Comparison of ENCODE assay signal across 23 mouse cellular contexts in genomic region chr1:153318741-153319140, GRCm38 (mm10). TPM values are rescaled to one million over a fixed set of nuclear protein-coding genes. Genes with fewer than 3 reads are reported as not detected.
DNase-seq lines count a peak whose midpoint lies in the region; ATAC-seq and TF ChIP-seq lines count a peak whose summit lies in the region.
"Had no signal": no experiment of that assay in that cellular context is flagged by ENCODE, and none has a peak within 500 bp of the region (broad histone marks: within the 10 kb centered on the region; RNA-seq: fewer than 3 reads in every experiment).

No protein-coding gene starts in this region.

- peaks cover 12% of the 10 kb centered on the region for H3K79me2 ChIP-seq in heart, adult 2 months (replicated peaks; ENCODE audit: control insufficient read depth, insufficient read depth, low read length)

- DNase-seq in heart, adult 2 months = peak in 1 of 2 experiments; percentile 0
- no peak for DNase-seq in heart, adult 18-20 months
- peak; percentile 20 for DNase-seq in liver, embryonic 11.5 days (ENCODE audit: low spot score)
- no peak for DNase-seq in liver
- peak; percentile 18 for DNase-seq in induced T-regulatory cell, adult 2 months (ENCODE audit: low read depth)
- DNase-seq in adrenal gland, postnatal 36 days = no peak
- DNase-seq: adrenal gland, adult 2 months; adrenal gland, postnatal 14 days; cerebellum, adult 18-20 months; cerebellum, adult 9-10 months; cerebellum, postnatal 14 days; gastrocnemius, postnatal 36 days; heart, postnatal 10 days; heart, postnatal 4 days had no signal

- H3K9ac ChIP-seq in heart, adult 2 months (ENCODE audit: low read depth, low read length) = no peak overlapping the region
- H3K9ac ChIP-seq in liver, embryonic 11.5 days (ENCODE audit: low read depth, low read length) = no peak overlapping the region
- H3K9ac ChIP-seq: forebrain, embryonic 13.5 days; heart, embryonic 15.5 days; hindbrain, embryonic 14.5 days had no signal

- H3K27ac ChIP-seq in heart, adult 2 months = peak overlapping the region; percentile 59
- H3K27ac ChIP-seq in liver, embryonic 11.5 days (ENCODE audit: low read depth, low read length) = no peak overlapping the region
- H3K27ac ChIP-seq: forebrain, embryonic 10.5 days; forebrain, embryonic 13.5 days; hindbrain, embryonic 14.5 days; hindbrain, postnatal 0 days had no signal

- H3K4me3 ChIP-seq in heart, adult 2 months = no peak overlapping the region
- H3K4me3 ChIP-seq in liver, embryonic 11.5 days (ENCODE audit: low read depth, low read length) = no peak overlapping the region
- H3K4me3 ChIP-seq: forebrain, embryonic 10.5 days; forebrain, embryonic 13.5 days; heart, embryonic 10.5 days; heart, embryonic 15.5 days had no signal

- intact Hi-C loops in heart, adult 2 months (cut with DNase I) = loop anchor here (5.0 kb wide), 2 partner anchors 51 to 191 kb away; no protein-coding TSS in a partner anchor

- no peaks in the 10 kb centered on the region for H3K27me3 ChIP-seq in heart, adult 2 months (ENCODE audit: control insufficient read depth, insufficient read depth, low read length)
- no peaks in the 10 kb centered on the region for H3K27me3 ChIP-seq in liver, embryonic 11.5 days (replicated peaks; ENCODE audit: control insufficient read depth, insufficient read depth, low read length)
- H3K27me3 ChIP-seq: forebrain, embryonic 13.5 days; heart, embryonic 15.5 days had no signal

- no peaks in the 10 kb centered on the region for H3K9me3 ChIP-seq in liver, embryonic 11.5 days (ENCODE audit: control insufficient read depth, low read length)
- H3K9me3 ChIP-seq: forebrain, embryonic 10.5 days; forebrain, embryonic 13.5 days; heart, embryonic 10.5 days; heart, embryonic 15.5 days had no signal

- H3K36me3 ChIP-seq in heart, adult 2 months (ENCODE audit: control insufficient read depth, insufficient read depth, low read length) = peaks cover 22% of the 10 kb centered on the region
- no peaks in the 10 kb centered on the region for H3K36me3 ChIP-seq in liver, embryonic 11.5 days (ENCODE audit: control insufficient read depth, insufficient read depth, low read length)
- H3K36me3 ChIP-seq: heart, embryonic 15.5 days had no signal

- no peak for TF ChIP-seq CTCF in heart, adult 2 months (IDR thresholded peaks at IDR 0.05)

- no peak for TF ChIP-seq POLR2A in heart, adult 2 months (IDR thresholded peaks at IDR 0.05; ENCODE audit: insufficient read depth, low read depth, low read length)

- no peak for ATAC-seq in liver, embryonic 11.5 days (replicated peaks; ENCODE audit: low FRiP score)
- ATAC-seq: CD4-positive, CD25-positive, alpha-beta regulatory T cell, adult 4 months; forebrain, embryonic 13.5 days; forebrain, embryonic 16.5 days; hindbrain, postnatal 0 days; intestine, postnatal 0 days had no signal

- H3K4me1 ChIP-seq in heart, adult 2 months (ENCODE audit: control insufficient read depth, insufficient read depth, low read length) = peaks cover 28% of the 10 kb centered on the region
- H3K4me1 ChIP-seq in liver, embryonic 11.5 days (replicated peaks; ENCODE audit: control insufficient read depth, insufficient read depth, low read length) = peaks cover 22% of the 10 kb centered on the region

- H3K4me2 ChIP-seq in liver, embryonic 11.5 days = no peak overlapping the region
- H3K4me2 ChIP-seq: forebrain, embryonic 13.5 days; hindbrain, embryonic 14.5 days had no signal

- 98% methylated on average over 1 of the region's 1 CpGs for WGBS in heart, adult 2 months
- WGBS in liver, embryonic 11.5 days = 81% methylated on average over 1 of the region's 1 CpGs

- TF ChIP-seq EP300 in heart, adult 2 months (IDR thresholded peaks at IDR 0.05; ENCODE audit: insufficient read depth, low read depth, low read length) = no peak

RNA-seq across cellular contexts. Expression of gene Lamc1, which starts 13.8 kb away (rescaled TPM):
- 100 to 1,000 TPM; 111 to 116 TPM for total RNA-seq in heart, adult 2 months (2021)
- 103 and 138 TPM in 2 replicates for polyA plus RNA-seq in heart, adult 2 months (2012; rRNA removed)
- total RNA-seq in heart, adult 18-20 months (2021) = 10 to 100 TPM; 83.1 to 94.8 TPM
- 29.5 and 31.9 TPM in 2 replicates for polyA plus RNA-seq in liver, embryonic 11.5 days (2014; fragmentation: Nextera tagmentation; extraction: Ambion mirVana)
- 100 to 1,000 TPM in 1 of 2 experiments, 10 to 100 TPM in 1; 84.0 to 141 TPM for total RNA-seq in adrenal gland, postnatal 36 days (2021)

Comparison
In these comparisons a context has a peak if more than half of its experiments do, and no peak if none do; other contexts are left out.
1. DNase-seq: peak in liver, embryonic 11.5 days (single experiment) and induced T-regulatory cell, adult 2 months (single experiment); none in heart, adult 18-20 months (0 of 2), liver (single experiment) and adrenal gland, postnatal 36 days (0 of 2).